Mouse (Mus musculus) E14TG2a.4 (cell line): ENCODE measurements around the gene Psme3.
"Not testable (repeated sequence)": the region's sequence is repeated elsewhere in the genome, so short reads cannot be mapped to it uniquely, and the experiment has no call there.

Source experiments
- H3K27me3 ChIP-seq: 2 replicates; pipeline ENCODE4 v1.6.1; 2014; ENCODE audit warnings: low read length, control low read depth; ENCODE audit not compliant: insufficient read depth
- H3K36me3 ChIP-seq: 2 replicates; pipeline ENCODE4 v1.6.1; 2014; ENCODE audit warnings: low read length, control low read depth; ENCODE audit not compliant: insufficient read depth
- H3K4me1 ChIP-seq: replicated peaks from 2 replicates; pipeline ENCODE4 v1.6.1; 2014; ENCODE audit warnings: low read depth, low read length, control low read depth
- H3K4me3 ChIP-seq: replicated peaks from 2 replicates; pipeline ENCODE4 v1.5.1; 2014; ENCODE audit warnings: mild to moderate bottlenecking, low read length
- H3K9me3 ChIP-seq: 2 replicates; pipeline ENCODE4 v1.6.1; 2014; ENCODE audit warnings: low read length, control low read depth
- CTCF ChIP-seq: conservative IDR thresholded peaks from 2 replicates; pipeline ENCODE4 v1.5.1; 2014; ENCODE audit warnings: low read length
- NANOG ChIP-seq: IDR thresholded peaks from 2 replicates; pipeline ENCODE4 v1.6.1; 2014; ENCODE audit warnings: borderline replicate concordance, low read length, mixed read lengths
- POU5F1 ChIP-seq: IDR thresholded peaks from 2 replicates; pipeline ENCODE4 v1.6.1; 2014; ENCODE audit warnings: low read length, borderline replicate concordance

Psme3 gene

GRCm38 (mm10) chr11:101323609-101324008, 7.6 kb downstream of the Psme3 start:
- H3K36me3 ChIP-seq: peaks cover 89% of the 10 kb centered on the region
- no peaks in the 10 kb centered on the region for H3K27me3 ChIP-seq
- TF ChIP-seq CTCF: peak; percentile 92
- no peak for TF ChIP-seq POU5F1
- H3K4me1 ChIP-seq: peaks cover 85% of the 10 kb centered on the region
- no peaks in the 10 kb centered on the region for H3K9me3 ChIP-seq
- no peak overlapping the region for H3K4me3 ChIP-seq

- no peak within 1 kb of the TSS for H3K4me3 ChIP-seq
- H3K9me3 ChIP-seq: no peaks in the 10 kb centered on the region
- H3K4me1 ChIP-seq: peaks cover 84% of the 10 kb centered on the region
- TF ChIP-seq CTCF (no peak), POU5F1 (no peak), NANOG (no peak)
- H3K36me3 ChIP-seq: peaks cover 85% of the 10 kb centered on the region
- H3K27me3 ChIP-seq: no peaks in the 10 kb centered on the region
Measured at GRCm38 (mm10) chr11:101324763-101325162, 8.8 kb downstream of the Psme3 start, which contains the start of gene Aoc2. Gene Aoc2, plus strand, starts transcription at chr11:101325063.

- H3K4me1 ChIP-seq: peaks cover 86% of the 10 kb centered on the region
- not testable (repeated sequence) for H3K9me3 ChIP-seq, H3K4me3 ChIP-seq, H3K27me3 ChIP-seq
- peaks cover 81% of the 10 kb centered on the region for H3K36me3 ChIP-seq
Measured at GRCm38 (mm10) chr11:101325201-101325600, 9.2 kb downstream of the Psme3 start.

GRCm38 (mm10) chr11:101326147-101326546, 10.1 kb downstream of the Psme3 start:
- H3K36me3 ChIP-seq: peaks cover 72% of the 10 kb centered on the region

GRCm38 (mm10) chr11:101327311-101327710, 11.3 kb downstream of the Psme3 start:
- Histone ChIP-seq H3K9me3 (no peaks in the 10 kb centered on the region), H3K27me3 (no peaks in the 10 kb centered on the region), H3K4me1 (peaks cover 93% of the 10 kb centered on the region), H3K4me3 (no peak overlapping the region), H3K36me3 (peaks cover 60% of the 10 kb centered on the region)
- TF ChIP-seq POU5F1 (no peak), CTCF (no peak), NANOG (no peak)

More at GRCm38 (mm10) chr11:101326147-101326546, 10.1 kb downstream of the Psme3 start:
- no peak for TF ChIP-seq POU5F1
- TF ChIP-seq CTCF: no peak
- no peak for TF ChIP-seq NANOG
- H3K9me3 ChIP-seq: no peaks in the 10 kb centered on the region
- H3K27me3 ChIP-seq: no peaks in the 10 kb centered on the region
- H3K4me3 ChIP-seq: peak overlapping the region; percentile 27; the same call in 1 of the 2 replicates
- H3K4me1 ChIP-seq: peaks cover 91% of the 10 kb centered on the region

- Histone ChIP-seq H3K27me3 (no peaks in the 10 kb centered on the region), H3K4me1 (peaks cover 91% of the 10 kb centered on the region), H3K36me3 (peaks cover 42% of the 10 kb centered on the region), H3K9me3 (no peaks in the 10 kb centered on the region), H3K4me3 (no peak overlapping the region)
- TF ChIP-seq CTCF: no peak
- TF ChIP-seq POU5F1: no peak
- TF ChIP-seq NANOG: no peak
Measured at GRCm38 (mm10) chr11:101328941-101329635, 13.1 kb downstream of the Psme3 start.

GRCm38 (mm10) chr11:101330371-101330924, 14.4 kb downstream of the Psme3 start, which contains the start of gene Aoc3:
Gene Aoc3, plus strand, starts transcription at chr11:101330605.
- H3K27me3 ChIP-seq: no peaks in the 10 kb centered on the region
- H3K4me1 ChIP-seq: peaks cover 91% of the 10 kb centered on the region
- no peaks in the 10 kb centered on the region for H3K9me3 ChIP-seq
- H3K36me3 ChIP-seq: peaks cover 29% of the 10 kb centered on the region
- TF ChIP-seq POU5F1: no peak
- TF ChIP-seq CTCF: no peak
- TF ChIP-seq NANOG: no peak
- no peak within 1 kb of the TSS for H3K4me3 ChIP-seq

- not testable (repeated sequence) for H3K9me3 ChIP-seq, H3K4me3 ChIP-seq, H3K27me3 ChIP-seq
- Histone ChIP-seq H3K4me1 (peaks cover 91% of the 10 kb centered on the region), H3K36me3 (peaks cover 23% of the 10 kb centered on the region)
Measured at GRCm38 (mm10) chr11:101330961-101331360, 14.9 kb downstream of the Psme3 start.

- no peak for TF ChIP-seq CTCF
- TF ChIP-seq POU5F1: no peak
- TF ChIP-seq NANOG: no peak
- no peaks in the 10 kb centered on the region for H3K9me3 ChIP-seq
- no peaks in the 10 kb centered on the region for H3K27me3 ChIP-seq
- peaks cover 17% of the 10 kb centered on the region for H3K36me3 ChIP-seq
- no peak overlapping the region for H3K4me3 ChIP-seq
- peaks cover 92% of the 10 kb centered on the region for H3K4me1 ChIP-seq
Measured at GRCm38 (mm10) chr11:101332537-101332936, 16.5 kb downstream of the Psme3 start.
